Mouse (Mus musculus) c-Kit-negative CD71-positive TER-119-positive erythroid progenitor cells, embryonic 14.5 days (primary cell): ENCODE measurements around the gene Hddc3.

Source experiments
- DNase-seq: peaks from one replicate; pipeline ENCODE4 v3.0.0-alpha.2; 2013; ENCODE audit warnings: low read depth, low spot score

Hddc3 gene

DNA sequence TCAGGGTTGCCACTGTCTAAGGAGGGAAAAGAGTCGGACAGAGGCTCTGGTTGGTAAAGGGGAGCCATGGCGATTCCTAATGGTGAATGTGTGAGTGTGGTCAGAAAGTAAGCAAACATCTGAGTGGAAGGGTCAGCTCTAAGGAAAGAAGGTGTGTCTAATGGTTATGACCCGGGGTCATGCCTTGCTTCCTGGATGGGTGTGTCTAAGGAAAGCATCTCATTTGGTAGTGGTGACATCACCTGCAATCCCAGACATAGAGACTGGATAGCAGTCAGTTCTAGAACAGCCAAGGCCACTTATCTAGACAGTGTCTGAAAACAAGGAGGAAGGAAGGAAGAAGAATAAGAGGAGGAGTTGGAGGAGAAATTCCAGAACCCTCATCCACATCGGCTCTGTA is 8.1 kb upstream of the Hddc3 start:
- no peak for DNase-seq

DNA sequence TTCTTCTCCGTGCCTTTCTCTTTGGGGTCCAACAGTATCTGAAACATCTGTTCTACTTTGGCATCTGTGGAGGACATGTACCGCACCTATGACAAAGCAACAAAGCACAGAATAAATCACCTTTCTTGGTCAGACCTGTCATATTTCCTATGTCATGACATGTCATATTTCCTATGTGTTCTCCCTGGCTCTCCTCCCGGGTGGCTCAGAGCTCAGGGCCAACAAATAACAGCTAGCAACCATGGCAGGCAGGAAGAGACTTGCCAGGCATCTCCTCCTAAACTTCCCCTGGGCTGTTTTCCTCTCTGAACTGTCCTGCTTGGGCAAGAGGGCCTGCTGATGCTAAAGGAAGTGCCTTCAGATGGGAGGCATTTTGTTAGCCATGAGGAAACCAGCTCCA is 6.0 kb upstream of the Hddc3 start:
- DNase-seq: no peak

DNA sequence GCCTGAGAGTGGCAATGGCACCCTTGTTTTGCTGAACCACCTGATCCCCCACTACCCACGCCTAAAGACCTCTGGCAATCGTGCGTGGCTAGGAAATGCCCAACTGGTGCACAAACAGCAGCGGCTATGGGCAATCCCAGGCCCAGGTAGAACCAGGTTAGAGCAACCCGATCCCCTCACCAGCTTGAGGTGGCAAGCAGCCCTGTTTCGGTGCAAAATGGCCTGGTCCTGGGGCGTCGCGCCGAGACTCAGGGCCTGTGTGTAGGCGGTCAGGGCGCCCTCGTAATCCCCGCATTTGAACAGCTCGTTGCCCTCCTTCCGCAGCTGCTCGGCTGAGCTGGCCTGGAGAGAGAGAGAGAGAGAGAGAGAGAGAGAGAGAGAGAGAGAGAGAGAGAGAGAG is 3.5 kb upstream of the Hddc3 start:
- DNase-seq: no peak

DNA sequence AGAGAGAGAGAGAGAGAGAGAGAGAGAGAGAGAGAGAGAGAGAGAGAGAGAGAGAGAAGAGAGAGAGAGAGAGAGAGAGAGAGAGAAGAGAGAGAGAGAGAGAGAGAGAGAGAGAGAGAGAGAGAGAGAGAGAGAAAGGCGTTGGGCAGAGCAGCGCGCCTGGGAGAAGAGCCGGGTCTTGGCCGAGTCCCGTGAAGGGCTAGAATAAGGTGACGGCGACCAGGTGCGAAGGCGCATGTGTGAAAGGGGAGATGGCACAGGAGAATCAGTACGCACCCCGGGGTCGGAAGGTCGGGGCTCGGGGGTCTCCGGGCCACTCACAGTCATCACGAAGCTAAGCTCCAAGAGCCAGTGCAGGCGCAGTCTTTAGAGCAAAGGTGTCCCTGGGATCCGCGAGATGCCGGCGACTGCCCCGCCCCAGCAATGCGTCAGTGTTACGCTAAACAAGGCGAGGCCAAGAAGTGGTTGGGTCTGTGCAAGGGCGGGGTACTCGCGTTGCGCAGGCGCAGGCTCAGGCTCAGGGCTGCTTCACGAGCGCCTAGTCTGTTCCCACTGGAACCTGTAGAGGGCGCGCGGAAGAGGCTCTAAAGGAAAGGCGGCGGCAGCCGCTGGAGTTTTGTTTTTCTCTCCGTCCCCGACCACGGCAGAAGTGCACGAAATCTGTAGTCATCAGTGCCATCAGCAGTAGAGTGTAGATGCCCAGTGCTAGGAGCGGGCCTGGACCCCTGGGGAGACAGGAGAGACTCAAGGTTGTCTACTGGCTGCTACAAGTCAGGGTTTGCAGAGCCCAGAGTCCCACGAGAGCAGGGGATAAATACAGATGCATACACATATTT is 2.9 kb upstream of the Hddc3 start:
- DNase-seq: peak; percentile 98

DNA sequence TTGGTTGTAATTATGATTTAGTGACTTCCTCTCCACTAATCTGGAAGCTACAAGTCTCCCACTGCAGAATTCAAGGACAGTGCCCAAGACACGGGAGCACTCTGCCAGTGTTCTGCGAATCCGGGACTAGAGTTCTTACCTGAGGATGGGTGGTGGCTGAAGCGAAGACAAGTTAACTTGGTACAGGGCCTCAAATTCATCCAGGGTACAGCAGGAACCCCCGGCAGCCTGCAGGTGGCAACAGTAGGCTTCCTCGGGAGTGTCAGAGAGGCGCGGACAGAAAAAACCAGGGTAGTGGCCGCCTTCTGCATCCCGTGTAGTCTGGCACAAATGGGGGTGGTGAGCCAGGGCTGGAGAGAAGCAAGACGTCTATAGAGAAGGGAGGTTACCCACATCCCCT is 2.1 kb upstream of the Hddc3 start, which contains the start of gene Unc45a:
Gene Unc45a (minus strand): TSS at position 213 of the 400 bp plus-strand sequence.
- DNase-seq: peak; percentile 60

DNA sequence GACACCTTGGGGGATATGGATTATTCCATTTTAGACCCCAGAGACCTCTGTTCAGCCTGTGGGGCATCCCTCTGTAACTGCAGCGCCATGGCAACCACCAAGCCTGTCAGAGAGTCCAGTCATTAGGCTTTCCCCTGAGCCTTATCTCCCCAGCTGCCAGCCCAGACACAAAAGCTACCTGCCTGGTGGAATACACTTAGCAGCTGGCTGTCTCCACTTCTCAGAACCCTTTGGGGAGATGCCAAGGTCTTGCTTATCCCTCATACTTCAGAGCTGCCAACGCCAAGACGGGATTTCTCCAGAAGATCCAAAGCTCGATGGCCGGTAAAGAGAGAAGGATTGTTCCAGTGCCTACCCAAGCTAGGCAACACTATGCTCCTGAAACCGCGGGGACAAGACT is 1.1 kb upstream of the Hddc3 start:
- DNase-seq: no peak

DNA sequence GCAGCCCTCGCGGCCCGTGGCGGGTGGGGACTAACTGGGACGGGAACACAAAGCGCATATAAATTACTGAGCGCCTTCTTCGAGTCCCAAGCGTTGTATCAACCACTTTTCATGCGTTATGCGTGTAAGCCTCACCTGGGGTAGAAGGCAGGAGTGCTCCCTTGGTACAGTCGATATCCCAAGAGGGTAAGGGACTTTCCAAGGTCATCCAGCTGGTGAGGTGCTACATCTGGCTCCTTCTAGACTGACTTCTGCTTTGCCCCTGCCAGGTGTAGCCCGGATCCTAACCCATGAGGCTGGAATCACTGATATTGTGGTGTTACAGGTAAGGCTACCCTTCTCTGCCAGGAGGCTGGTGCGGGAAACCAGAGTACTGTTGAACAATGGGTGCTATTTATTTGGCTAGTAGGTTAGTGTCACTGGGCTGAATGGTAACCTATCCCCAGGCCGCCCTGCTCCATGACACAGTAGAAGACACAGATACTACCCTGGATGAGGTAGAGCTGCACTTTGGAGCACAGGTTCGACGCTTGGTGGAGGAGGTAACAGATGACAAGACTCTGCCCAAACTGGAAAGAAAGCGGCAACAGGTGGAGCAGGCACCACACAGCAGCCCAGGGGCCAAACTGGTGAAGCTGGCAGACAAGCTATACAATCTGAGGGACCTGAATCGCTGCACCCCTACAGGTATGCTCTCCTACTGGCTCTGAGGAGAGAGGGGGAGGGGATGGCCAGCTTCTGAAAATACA is 540 bp downstream of the Hddc3 start:
- no peak for DNase-seq

DNA sequence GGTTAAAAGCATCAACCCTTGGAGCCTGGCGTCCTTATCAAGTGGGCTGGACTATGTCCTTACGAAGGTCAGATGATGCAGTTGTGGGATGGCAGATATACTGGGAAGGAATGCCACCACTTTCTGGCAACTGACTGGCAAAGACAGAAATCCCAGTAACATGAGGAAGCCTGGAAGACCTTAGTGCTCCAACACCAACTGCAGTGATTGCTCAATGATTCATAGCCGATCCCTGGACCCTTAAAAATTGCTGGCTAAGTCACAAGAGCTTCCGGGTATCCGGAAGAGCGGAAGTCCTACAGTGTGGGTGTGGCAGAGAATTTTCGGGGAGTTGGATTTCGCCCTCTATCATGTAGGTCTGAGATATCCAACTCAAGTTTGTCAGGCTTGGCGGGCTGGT is 3.3 kb downstream of the Hddc3 start:
- DNase-seq: no peak

DNA sequence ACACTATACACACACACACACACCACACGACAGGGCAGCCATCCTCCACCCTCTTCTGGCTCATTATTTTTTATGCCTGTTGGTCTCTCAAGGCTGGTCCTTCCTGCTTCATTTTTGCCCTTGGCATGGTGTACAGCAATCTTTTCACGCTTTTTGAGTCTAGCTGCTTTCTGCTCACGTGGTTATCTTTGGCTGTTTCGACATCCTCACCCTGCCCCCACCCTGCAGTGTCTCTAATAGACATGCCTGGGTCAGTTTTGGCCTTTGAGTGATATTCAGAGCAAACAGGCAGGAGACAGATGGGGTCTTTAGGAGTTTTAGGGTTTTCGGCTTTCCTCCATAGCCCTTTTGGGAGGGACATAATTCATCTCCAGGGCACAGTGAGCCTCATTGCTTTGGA is 3.9 kb downstream of the Hddc3 start:
- DNase-seq: no peak

DNA sequence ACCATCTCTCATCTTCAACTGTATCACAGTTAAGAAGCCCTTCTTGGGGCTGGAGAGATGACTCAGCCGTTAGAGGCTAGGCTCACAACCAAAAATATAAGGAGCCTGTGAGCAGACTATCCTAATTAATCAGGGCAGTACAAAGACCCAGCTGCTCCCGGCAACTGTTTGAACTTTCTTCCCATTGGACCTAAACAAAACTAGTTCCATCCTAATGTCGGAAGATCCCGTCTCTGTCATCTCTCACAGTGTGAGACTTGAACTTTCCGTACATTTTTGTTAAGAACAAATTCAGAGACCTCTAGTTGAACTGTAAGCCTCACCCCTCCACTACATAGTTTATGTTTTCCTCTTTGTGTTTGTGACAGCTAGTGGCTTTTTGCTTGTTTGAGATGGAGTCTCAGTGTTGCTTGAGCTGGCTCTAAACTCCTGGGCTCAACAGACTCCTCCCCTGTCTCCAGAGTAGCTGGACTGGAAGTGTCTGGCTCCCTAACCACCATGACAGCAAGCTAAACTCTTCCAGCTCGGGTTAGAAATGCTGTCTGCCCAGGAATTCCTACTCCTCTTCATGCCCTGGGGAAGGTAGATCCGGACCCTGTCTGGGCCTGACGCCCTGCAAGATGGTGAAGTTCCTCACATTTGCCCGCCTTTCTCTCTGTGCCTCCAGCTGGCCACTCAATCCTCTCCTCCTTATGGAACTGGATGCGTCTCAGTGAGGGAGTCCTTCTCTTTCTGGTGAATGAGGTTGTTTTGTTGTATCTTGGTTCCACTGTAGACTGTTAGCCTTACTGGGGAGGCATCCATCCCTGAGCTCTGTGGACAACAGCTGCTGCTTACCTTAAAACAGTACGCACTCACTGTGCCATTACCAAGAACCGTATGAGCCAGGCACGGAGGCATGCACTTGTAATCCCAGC is 5.0 kb downstream of the Hddc3 start:
- no peak for DNase-seq

DNA sequence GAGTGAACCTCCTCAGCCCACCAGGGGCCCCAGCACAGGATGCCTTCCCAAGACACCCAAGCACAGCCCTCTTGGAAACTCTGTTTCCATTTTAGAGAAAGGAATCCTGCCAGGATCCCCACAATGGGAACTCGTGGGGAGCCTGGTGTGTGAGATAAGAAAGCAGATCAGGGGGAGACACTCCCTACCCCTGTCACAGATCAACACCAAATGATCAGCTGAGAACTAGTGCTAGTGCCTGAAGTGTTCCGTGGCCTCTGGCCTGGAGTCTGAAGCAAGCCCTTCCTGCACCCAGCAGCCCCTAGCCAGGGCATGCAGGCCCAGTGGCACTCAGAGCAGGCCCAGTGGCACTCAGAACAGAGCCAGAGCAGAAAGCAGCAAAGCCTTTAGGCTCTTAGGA is 7.9 kb downstream of the Hddc3 start:
- DNase-seq: no peak

DNA sequence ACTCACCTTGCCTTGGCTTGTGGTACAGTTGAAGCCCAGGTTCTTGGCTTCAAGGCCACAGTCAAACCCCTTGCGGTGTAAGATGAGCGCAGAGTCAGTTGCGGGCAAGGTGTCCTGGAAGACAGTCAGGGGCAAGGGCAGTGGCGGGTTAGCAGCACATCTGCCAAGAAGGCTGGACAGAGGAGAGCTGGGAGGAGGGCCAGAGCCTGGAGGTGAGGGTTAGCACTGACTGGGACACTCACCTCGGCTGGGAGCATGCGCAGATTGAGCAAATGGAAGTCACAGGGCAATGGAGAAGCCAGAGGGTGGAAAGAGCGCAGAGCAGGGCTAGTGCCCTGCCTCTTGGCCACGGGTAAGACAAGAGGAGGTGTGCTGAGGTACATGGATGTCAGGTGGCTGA is 10.0 kb downstream of the Hddc3 start:
- DNase-seq: no peak

DNA sequence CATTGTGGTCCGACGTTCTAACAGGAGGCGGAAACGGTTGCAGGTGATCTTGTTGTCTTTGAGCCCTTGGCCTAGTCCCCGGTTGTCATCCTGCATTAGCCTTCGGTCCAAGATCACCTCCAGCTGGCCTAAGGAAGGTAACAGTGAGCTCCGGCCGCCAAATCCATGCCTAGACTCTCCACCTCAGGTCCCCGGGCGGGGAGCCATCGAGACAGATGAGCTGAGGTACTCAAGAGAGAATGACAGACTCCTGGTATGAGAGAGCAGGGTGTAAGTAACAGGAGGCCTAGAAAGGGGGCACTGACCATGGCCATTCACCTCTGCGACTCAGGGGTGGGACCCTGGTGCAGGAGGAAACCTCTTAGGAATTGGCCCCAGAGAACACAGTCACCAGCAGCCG is 13.4 kb downstream of the Hddc3 start:
- no peak for DNase-seq

DNA sequence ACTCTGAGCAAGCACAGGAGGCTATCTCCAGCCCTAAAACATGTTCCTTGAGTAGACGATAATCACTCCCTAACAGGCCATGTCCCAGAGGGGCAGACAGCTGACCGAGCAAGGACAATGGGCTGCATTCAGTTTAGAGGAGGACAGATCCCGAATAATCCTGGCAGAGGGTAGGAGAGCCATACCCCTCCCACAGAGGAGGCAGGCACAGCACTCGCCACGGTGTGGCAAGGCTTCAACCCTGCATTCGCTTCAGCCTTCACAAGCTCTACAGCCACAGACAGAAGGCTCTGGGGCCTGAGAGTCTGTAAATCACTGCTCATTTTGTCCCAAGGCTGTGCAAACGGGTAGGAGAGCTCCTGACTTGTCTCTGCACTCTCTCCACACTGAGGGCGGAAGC is 14.3 kb downstream of the Hddc3 start:
- DNase-seq: no peak

DNA sequence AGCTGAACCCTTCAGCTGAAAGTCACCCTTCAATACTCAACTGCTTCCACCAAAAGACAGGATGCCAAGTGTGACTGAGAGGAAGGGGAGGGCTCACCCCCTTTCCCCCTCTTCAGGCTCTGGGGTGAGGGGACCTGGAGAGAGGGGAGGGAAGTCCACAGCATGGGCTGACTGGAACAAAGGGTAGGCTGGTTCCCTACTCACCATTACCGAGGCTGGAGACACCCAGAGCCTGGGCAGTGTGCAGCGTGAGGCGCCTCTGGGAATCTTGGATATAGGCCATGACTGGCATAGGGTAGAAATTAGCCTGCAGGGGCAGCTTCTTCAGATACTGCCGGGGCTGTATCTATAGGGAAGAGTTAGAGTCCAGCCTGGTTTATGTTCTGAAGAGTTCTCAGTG is 15.1 kb downstream of the Hddc3 start:
- DNase-seq: no peak

DNA sequence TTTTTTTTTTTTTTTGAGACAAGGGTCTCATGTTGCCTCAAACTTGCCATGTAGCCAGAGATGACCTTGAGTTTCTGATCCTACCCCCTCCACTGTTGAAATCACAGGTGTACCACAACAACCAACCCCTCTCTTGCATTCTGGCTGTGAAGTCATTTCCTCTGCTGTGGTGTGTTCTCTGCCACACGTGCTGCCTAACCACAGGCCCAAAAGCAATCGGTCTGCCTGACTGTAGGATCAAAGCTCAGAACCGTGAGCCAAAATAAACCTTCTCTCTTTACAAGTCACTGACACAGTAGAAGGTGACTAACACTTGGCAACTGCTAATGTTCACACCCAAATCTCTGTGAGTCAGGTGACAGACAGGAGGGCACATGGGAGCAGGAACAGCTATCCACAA is 17.5 kb downstream of the Hddc3 start:
- no peak for DNase-seq

DNA sequence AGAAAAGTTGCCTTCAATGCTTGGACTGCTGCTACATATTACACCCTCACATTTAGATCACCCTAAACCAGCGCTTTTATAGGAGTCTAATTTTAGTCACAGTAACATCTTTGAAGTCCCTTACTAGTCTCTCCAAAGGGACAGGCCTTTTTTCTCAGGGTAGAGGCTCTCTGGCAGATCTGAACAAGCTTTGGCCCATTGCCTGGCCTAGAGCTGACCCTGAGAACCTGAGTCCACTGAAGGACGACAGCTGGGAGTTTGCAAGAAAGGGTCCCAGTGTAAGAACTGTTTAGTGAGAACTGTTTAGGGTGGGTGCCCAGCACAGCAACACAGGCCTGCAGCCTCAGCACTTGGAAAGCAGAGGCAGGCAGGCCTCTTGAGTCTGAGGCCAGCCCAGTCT is 22.9 kb downstream of the Hddc3 start:
- no peak for DNase-seq

DNA sequence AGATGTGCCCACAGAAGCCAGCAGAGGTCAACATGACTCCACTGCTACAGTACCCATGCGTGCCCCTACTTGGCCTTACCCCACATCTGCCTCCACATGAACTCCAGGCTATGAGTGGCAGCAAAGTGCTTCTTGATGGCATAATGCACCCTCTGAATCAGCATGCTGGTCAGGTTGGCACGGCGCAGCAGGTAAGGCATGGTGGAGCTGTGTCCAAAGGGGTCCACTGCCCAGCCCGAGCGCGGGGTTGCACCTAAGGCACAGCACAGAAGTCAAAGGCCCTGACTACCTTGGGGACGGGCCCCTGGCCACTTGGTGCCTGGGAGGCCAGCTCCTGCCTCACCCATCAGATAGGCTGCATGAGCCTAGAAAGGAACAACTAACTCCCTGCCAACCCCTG is 24.3 kb downstream of the Hddc3 start:
- no peak for DNase-seq

DNA sequence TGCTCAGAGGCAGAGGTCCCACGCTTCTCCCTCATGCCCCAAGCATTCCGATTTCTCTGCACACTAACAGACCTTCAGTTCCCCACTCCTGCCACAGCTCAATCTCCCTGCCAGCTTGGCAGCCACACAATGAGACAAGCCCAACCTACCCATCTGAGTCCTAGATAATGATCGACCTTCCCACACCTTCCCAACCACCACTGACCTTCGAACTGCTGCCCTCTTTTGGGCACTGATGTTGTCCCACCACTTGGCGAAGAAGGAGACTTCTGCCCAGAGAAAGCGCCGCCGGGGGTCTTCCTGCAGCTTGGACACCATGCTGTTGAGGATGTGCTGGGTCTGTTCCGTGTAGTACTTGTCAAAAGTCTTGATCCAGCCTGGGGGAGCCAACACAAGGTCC is 25.1 kb downstream of the Hddc3 start:
- no peak for DNase-seq

DNA sequence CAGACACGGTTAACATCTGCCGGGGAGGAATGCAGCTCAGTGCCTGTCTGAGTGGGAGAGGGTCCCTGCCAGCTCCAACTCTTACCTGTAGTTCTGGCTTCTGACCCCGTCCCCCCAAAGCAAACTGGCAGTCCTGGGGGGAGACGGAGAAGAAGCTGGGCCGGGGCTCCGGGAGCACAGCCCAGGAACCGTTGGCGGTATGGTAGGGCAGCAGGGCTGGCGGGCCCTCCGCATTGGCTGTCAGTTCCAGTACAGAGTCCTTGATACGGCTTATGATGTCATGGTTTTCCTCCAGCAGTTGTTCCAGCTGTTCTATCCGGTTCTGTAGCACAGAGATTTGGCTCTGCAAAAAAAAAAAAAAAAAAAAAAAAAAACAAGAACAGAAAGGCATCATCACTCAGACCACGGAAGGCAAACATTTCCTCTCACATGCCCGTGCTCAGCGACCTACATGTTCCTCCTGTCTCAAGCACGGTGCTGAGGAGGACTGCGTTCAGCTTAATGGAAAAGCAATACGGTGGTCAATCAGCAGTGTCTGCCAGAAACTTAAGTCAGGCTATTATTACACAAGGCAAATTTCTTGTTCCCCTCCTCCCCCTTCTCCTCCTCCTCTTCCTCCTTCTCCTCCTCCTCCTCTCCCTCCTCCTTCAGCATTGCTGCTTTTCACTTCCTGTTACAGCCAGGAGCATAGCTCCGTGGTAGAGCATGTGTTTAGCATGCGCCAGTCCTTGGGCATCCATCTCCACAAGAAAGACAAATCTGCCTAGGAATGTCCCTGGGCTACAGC is 25.9 kb downstream of the Hddc3 start:
- DNase-seq: no peak

DNA sequence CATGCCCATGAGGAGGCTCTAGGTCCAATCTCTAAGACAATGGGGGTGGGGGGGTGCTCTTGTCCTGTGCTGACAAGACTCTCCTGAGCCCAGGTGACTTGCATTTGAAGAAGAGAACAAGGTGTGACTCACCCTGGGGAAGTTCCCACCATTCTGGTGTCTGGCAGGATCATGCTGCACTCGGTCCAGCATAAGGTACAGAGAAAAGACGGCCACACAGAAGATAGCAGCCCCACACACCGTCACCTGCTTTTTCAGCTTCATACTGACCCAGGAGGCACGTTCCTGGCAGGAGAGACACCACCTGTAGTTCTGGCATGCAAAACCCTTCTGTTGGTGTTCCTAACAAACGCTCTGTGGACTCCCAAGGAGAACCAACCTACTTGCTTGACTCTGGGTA is 26.6 kb downstream of the Hddc3 start:
- no peak for DNase-seq
